Mouse (Mus musculus) 3134 (cell line): Measurements from ENCODE around the gene Parva.

ENCODE experiments used
- DNase-seq: peaks from one replicate; pipeline ENCODE4 v3.0.0-alpha.2; 2011; ENCODE audit warnings: low spot score; ENCODE audit not compliant: insufficient read length; ENCODE audit errors: extremely low read depth

Gene Parva

DNA sequence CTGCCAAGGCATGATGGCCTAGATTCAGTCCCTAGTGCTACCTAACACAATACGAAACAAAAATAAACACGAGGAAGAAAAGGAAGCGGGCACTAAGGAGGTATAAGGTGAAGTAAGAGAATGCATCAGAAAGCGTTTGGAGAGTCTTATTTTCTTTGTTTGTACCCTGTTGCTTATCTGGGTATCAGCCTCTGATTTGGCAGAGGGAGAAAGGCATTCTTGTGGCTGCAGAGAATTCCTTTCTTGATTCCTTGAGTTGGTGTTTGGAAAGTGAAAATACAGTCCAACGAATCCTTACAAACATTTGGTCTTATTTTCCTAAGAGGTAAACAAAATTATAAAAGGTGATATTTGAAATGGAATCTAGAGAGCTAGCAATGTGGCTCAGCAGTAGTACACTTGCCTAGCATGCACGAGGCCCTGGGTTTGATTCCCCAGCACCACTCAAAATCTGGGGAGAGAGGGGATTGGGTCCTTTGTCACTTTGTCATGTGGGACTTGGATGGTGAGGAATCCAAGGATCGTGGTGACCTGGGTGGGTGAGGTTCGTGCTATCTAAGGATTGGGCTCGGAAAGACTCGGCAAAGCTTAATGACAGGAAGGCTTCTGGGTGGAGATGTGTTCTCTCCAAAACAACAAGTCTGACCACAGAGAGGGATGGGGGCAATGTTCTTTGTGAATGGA lies 44.9 kb downstream of the Parva start:
- no peak for DNase-seq

DNA sequence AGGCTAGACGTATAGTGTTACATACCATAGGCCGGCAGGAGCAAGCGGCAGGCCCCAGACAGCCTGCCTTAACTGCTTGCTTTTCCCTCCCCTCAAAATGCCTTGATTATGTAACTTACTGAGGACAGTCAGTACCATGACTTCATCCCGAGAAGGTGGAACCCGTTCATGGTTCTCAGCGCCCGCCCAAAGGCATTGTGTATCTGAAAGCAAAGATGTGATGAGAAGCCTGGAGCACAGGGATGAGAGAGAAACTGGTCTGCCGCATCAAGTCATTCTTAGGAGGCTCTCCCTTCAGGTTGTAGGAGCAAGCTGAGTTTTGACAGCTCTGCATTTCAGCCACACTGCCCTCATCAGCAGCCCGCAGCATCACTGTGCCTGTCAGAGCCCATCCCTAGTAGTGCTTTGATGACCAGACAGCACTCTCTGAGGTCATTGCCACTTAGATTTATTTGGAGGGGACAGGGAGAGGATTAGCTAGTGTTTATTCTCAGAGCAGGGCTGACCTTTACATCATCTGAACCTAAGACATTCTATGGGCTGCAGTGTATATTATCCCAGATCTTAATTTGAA lies 45.5 kb downstream of the Parva start:
- no peak for DNase-seq

DNA sequence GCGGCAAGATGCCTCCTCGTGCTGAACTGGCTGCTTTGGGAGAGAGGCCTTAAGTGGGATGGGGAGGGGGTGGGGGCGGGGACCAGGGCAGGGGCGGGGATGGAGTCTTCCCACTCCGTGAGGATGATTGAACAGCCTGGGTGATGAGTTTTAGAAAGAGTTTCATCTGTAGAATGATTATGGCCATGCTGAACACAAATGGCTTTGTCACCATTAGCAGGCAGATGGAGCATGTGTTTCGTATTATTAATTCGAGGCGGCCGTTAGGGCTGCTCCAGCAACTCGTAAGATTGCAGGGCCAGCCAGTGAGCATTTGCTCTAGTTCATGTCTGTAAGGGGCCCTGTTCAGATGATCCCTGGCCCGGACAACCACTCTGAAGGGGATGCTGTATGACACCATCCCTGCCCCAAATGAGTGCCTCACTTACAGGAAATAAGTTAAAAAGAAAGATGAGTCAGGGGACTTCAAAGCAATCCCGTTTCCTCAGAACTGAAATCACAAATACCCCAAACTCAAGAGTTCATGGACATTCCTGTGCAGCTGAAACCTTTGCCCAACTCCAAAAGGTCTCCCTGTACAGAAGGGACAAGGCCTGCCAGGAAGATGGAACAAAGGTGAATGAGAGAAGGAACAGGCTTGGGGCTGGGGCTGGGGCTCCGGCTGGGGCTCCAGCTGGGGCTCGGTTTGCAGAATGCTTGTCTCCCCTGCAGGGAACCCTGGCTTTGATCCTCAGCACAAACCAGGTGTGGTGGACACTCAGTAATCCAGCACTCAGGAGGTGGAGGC lies 46.5 kb downstream of the Parva start:
- no peak for DNase-seq

DNA sequence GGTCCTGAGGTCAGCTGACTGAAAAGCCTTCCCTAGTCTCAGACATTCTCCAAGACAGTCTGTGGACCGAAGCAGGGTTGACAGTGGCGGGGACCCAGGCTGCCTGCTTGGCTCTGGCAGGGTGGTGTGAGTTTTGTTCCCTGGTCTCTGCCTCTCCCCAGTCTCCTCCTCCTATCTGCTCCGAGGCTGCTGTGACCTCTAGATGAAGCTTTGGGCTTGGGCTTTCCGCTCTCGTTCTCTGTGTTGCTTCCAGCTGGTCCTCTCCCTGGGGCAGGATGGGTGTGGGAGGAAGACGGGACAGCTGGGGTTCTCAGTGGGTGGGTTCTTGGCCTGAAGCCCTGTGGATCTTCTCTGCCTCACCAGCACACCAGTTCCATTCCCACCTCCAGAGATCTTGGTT lies 51.8 kb downstream of the Parva start:
- DNase-seq, result no peak

DNA sequence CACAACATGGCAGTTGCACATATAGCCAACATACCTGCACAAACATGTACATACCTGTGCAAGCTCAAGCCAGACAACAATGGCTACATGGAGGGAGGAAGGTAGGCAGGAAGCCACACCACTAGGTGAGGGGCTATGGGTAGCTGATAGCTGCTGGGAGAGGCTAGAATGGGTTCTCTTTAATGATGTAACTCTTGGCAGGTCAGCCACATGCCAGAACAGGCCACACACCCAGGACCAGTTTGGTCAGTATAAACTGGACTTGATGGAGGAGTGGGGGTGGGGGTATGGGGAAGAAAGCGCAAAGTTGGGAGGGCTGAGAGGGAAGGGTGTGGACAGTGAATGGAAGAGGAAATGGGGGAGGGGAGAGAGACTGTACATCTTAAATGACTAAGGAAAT lies 53.7 kb downstream of the Parva start:
- DNase-seq, result no peak

DNA sequence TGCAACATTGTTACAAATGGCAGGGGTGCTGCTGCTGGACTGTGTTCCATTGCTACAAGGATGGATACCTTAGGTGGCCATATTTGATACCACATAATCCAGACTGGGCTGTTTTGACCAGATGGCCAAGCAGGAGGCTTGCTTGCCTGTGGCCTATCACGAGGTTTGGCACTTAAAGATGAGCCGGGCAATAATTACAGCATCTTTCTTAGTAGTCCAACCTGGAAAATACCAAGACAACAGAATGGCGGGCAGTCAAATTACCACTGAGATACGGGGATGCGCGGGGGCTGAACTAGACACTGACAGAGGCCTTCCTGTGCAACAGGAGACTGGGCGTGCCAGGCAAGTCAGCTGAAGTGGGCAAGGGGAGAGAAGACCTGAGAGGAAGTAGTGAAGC lies 55.3 kb downstream of the Parva start:
- DNase-seq, result no peak

DNA sequence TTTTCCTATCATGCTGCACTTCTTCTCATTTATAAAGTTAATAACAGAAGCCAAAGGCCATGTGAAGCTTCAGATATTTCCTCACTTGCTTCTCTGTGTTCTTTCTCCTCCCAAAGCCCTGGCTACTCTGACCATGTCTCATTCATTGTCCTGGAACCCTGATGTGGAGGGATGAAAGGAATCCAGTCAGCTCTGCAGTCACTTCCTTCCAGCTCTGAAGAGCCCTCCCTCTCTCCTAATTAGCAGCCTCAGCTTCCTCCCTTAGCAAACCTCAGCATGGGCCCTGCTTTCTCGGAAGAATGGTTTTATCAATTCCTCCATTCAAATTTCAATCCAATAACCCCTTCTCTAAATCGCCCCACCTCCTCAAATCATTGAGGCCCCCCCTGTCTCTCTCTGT lies 56.1 kb downstream of the Parva start:
- DNase-seq, result no peak

DNA sequence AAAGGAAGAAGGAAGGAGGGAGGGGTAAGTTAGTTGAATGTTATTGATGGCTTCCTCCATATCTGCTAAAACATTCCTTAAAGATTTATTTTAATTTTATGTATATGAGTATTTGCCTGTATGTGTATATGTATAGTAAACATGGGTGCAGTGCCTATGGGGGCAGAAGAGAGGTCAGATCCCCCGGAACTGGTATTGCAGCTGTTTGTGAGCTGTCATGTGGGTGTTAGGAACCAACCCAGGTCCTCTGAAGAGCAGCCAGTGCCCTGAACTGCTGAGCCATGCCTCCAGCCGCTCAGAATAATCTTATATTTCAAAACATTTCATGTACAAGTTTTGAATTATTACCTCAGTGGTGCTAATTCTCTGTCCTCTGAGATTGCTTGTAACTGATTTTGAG lies 63.5 kb downstream of the Parva start:
- no peak for DNase-seq

DNA sequence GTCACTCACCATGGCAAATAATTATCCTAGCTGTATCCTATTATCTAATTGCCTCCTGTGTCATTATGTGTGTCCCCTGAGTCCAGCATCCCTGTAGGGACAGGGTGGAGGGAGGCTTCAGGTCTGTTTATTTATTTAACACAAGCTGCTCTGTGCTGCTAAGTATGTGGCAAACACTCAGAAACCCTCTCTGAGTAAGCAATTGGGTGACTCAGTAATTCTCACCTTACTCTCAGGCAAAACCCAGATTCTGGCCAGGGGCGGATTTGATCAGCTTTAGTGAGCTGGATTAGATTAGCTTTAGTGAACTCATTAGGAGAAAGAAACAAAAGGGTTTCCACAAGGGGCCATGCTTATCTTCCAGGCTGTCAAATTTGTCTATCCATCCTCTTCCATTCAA lies 64.4 kb downstream of the Parva start:
- peak; percentile 45 for DNase-seq

DNA sequence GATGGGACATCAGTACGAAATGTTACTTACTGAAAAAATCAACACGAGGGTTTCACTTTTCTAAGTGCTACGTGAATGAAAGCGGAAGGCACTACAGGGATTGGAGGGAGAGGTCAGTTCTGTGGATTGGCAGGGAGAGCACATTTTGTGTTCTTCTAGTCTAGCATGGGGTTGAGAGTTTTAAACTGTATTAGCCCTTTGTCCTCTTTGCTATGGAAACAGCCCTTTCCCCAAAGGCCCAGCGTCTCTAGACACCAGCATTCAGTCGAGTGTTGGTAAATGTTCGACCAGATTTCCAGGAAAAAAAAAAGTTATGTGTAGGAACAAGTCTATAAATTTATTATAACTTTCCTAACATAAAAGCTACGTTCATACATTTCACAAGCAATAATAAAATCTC lies 68.6 kb downstream of the Parva start:
- no peak for DNase-seq

DNA sequence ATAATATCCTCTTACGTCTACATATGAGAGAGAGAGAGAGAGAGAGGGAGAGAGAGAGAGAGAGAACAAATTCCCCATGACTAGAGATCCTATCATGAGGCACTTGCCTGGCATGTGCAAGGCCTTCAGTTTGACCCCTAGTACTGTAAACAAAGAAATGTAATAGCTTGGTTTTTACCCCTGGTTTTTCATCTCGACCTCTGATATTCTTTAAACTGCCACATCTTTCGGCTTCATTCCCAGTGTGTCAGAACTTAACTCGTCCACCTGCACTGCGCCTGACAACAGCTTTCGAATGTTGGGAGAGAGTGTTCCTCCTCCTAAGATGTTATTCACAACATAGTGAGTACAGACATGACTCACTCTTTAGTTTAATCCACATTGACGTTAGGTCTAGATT lies 69.6 kb downstream of the Parva start:
- no peak for DNase-seq

DNA sequence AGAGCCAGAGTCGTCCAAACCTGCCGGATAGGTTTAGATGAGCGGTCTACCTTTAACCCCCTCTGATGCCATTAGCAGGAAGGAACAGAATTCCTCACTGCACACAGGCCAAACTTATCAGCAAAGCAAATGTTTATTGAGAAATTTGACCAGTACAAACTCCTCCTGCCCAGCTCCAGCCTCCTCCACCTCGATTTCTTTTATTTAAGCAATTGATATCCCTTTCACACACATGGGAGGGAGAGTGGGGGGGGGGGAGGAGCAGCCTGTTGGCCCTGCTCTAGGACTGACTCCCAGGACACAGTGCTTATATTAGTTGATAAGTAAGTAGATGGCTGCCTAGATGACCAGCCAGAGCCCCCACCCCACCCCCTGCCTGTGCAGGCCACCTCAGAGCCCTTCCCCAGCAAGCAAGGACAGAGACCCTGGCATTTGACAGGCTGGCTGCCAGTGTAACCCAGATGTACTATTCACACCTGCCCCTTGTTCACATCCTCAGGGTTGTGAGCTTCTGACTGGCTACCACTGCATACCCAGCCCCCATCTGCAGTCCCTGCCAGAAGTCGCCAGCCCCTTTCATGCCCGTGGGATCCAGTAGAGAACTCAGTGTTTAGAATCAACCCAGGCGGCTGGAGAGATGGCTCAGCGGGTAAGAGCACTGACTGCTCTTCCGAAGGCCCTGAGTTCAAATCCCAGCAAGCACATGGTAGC lies 71.4 kb downstream of the Parva start:
- DNase-seq, result peak; percentile 13

DNA sequence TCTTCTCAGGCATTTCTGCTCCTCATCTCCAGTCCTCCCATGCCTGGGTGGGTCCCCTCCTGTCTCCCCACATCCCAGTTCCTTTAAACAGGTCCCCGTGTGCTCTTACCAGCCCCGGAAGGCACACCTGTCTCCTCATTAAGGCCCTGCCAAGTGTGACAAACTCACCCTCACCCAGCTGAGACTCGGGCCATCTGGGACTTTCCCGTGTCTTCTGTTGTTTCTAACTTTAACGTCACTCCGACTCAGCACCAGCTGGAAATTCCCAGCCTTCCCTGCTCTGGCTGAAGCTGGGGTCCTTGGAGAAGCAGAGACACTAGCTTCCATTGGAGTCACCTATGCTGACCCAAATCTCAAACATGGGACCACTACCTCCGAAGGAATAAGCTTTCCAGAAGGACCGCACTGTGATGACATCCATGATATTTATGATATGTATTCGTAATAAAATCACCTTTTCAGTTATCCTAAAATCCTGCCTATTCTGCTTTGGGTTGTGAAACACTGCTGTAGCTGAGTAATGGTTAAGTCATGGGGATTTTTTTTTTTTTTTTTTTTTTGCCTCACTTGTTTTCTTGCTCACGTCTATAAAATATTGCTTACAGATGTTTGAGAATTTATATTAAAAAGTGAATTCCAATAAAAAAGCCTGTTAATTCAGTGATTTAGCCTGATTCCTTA lies 72.3 kb downstream of the Parva start:
- peak; percentile 58 for DNase-seq

DNA sequence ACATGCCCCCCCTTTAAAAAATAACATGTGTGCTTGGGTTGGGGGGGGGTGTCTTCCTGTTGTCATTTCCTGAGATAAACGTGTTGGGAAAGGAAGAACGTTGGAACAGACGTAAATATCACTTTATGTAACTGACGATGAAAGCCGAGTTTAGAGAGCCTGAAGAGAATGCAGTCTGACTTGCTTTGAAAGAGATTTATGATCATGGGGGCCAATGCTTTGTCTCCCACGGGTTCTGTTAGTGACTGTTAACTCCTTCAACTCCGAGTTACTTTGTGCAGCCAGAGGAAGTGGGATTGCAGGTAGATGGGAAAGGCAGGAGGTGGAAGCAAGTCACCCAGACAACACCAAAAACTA lies 72.8 kb downstream of the Parva start:
- DNase-seq, result no peak

DNA sequence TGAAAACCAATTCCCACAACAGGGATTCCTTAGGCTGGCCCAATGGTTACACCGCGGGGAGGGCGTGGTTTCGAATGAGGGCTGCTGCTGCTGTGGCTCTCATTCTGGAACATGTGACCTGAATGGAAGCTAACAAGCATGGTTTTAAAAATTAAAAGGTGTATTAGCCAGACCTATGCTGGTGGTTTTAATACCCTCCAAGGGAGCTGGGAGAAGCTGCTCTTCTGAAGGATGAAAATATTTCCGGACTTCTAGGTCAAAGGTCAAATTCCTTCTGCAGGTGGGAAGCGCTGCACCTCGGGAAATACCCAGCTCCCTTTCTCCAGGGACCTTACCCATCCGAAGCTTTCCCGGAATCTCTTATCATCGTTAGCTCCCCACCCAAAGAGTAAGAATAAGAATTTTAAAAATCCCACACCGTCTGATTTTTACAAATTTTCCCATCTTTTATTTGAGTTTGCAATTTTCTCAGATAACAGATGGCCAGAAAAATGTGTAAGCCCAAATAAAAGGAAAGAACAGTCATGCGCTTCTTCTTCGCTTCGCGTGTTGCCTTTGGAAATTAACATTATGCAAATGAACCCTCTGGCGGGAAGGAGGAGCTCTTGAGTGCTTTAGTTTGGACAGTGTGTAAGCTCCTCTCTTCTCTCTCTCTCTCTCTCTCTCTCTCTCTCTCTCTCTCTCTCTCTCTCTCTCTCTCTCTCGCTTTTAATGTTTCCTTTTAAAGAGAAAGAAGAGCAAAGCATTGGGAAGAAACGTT lies 74.9 kb downstream of the Parva start:
- no peak for DNase-seq

DNA sequence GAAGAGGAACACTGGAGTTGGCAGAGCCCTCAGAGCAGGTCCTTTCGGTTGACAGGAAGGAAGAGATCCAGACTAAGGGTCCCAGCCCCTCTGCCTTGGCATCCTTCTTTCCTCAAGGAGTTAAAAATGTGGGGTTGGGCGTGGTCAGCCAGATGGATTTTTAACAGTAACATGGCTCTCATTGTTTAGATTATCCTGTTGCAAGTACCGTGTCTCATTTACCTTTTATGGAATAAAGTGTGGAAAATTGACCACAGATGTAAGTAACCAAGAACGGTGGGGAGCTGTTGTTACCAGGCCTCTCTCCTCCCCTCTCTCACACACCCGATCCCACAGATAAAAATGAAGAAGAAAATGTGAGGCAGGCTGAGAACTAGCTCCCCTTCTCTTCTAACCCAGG lies 75.5 kb downstream of the Parva start:
- no peak for DNase-seq

DNA sequence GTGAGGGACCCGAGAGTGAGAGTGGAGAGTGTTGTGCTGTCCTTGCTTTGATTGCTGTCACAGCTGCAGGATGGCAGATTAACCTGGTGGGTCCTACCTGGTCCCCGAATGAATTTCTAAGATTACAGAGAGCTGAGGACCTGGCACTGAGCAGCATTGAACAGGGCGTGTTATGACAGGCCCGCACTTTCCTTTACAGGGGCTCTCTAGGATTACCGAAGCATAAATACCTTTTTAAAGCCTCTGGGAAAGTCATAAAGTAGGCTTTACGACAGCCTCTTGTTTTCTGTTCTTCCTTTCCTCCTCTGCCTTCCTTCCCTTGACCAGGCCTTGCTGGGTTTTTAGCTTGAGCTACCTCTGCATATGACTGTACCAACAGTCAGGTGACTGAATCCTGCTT lies 76.1 kb downstream of the Parva start:
- no peak for DNase-seq

DNA sequence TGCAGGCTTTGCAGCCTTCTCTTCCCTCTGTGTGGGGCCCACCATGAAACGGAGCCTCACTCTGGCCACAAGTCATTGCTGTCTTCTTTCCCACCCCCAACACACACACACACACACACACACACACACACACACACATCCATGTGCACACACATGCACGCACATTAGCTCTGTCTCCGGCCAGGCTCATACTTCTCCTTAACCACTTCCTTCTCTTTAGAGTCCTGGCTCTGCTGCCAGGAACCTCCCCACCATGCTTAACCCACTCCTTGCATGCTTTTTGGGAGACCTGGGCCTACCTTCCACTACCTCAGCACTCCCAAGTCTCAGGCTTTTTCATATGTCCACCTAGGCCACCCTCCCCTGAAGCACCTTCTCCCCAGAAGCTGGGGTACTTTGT lies 76.6 kb downstream of the Parva start:
- DNase-seq, result no peak

DNA sequence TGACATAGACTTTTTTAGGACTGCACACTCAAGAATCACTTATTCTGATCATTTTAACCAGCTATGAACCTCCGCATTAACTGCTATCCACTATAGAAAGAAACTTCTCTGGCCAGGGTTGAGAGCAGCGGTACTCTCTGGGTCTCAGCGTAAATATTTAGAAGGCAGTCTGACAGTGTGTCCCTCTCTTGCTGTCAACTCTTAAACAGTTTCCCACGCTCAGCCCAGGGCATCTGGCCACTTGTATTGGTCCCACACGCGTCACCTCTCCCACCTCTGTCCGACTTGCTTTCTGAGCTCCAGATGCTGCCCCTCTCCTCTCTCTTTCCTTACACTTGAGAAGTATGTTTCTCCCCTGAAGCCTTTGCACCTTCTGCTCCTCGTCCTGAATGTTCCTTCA lies 81.8 kb downstream of the Parva start:
- DNase-seq, result no peak

DNA sequence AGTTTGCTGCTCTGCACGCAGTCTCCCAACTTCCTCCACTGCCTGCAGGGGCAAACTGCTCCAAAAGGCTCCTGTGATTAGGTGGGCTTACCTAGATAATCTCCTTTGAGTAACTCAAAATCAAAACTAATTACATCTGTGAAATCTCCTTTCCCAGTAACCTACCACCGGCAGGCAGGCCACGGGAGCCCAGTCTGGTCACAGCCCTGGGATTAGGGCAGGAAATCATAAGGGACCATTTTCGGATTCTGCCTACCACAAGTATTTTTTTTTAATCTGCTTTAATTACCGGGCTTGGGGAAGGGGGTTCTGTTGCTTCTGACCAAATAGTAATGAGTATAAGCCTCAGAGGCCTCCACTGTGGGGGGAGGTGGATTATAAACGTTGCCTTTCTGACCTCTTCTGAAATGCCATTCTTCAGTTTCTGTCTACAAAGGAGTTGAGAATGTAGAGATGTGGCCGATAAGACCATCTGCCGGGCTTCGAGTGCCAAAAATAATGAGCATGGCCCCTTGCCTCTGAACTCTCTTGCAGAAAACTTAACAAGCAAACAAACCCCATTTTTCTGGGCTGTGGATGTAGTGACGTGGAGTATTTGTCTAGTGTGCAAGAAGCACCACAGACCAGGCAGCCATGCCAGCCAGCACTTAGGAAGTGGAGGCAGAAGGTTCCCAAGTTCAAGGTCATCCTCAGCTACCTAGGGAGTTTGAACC lies 83.2 kb downstream of the Parva start:
- no peak for DNase-seq
